Mouse (Mus musculus) left cerebral cortex, postnatal 14 days (tissue): ENCODE data around the gene Htt. TPM values are rescaled to one million over a fixed set of nuclear protein-coding genes. Genes with fewer than 3 reads are reported as not detected.
"Not testable (repeated sequence)": the region's sequence is repeated elsewhere in the genome, so short reads cannot be mapped to it uniquely, and the experiment has no call there.

Experiments
- DNase-seq, 2 experiments: peaks; one replicate each; pipeline ENCODE4 v3.0.0; 2021 to 2022; ENCODE audit warnings: low spot score in 2 of 2, mixed read lengths in 1 of 2
- intact Hi-C: fragments of 180-260 bp; cut with DNase I; formaldehyde crosslinking; loops from one replicate; pipeline ENCODE4 v1.15.1; 2025
- total RNA-seq, 2 experiments: library from RNA; stranded (reverse); gene quantifications; 2 replicates each; pipeline ENCODE4 v1.2.3; 2021

The Htt gene
- total RNA-seq, 2 experiments from 2014 or later = 70.9 to 84.1 TPM

DNA sequence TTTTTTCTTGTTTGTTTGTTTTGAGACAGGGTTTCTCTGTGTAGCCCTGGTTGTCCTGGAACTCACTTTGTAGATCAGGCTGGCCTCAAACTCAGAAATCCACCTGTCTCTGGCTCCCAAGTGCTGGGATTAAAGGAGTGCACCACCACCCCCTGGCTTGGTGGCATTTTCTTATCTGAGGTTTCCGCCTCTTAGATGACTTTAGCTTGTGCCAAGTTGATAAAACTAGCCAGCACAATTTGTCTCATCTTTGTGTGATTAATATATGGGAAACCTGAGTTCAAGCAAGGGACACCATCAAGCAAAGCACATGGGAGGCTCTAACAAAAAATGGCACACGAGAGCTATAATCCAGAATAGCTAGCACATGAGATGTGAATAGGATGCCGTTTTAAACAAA is 118.8 kb downstream of the Htt start:
- DNase-seq, intact Hi-C loops: not testable (repeated sequence)

DNA sequence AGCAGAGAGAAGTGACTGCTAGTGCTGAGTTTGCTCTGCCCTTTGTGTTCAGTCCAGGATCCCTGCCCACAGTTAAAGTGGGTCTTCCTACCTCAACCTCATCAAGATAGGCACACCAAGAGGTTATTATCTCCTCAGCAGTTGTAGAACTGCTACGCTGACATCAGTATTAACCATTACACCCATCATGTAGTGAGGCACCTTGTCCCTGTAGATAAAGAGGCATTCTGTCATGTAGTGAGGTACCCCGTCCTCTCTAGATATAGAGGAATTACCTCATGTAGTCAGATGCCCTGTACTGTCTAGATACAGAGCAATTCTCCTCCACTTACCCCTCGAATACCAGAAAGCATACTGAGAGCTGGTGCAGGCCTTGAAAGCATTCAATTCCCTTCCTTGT is 119.5 kb downstream of the Htt start:
- intact Hi-C loops = no loop called here
- DNase-seq = no peak

DNA sequence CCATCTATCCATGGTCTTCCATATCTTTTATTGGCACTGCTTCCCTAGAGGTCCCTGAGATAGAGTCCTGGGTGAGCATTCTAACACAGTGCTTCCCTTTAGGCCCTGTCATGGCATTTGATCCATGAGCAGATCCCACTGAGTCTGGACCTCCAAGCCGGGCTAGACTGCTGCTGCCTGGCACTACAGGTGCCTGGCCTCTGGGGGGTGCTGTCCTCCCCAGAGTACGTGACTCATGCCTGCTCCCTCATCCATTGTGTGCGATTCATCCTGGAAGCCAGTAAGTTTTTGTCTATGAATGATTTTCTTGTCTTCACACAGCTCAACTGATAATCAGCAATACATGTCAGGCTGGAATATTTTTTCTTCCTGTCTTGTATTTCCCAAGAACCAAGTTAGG is 123.7 kb downstream of the Htt start:
- intact Hi-C loops = no loop called here
- DNase-seq = no peak

DNA sequence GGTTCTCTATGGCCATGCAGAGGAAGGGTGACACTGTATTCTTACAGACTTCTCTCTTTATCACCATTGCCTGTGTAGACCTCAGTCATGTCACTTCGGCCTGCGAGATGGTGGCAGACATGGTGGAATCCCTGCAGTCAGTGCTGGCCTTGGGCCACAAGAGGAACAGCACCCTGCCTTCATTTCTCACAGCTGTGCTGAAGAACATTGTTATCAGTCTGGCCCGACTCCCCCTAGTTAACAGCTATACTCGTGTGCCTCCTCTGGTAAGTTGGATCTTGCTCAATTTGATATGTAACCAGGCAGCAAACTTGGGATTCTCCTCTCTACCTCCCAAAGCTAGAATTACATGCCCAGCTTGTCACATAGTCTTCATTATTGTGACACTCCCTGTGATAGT is 127.7 kb downstream of the Htt start:
- no peak for DNase-seq
- intact Hi-C loops = no loop called here

DNA sequence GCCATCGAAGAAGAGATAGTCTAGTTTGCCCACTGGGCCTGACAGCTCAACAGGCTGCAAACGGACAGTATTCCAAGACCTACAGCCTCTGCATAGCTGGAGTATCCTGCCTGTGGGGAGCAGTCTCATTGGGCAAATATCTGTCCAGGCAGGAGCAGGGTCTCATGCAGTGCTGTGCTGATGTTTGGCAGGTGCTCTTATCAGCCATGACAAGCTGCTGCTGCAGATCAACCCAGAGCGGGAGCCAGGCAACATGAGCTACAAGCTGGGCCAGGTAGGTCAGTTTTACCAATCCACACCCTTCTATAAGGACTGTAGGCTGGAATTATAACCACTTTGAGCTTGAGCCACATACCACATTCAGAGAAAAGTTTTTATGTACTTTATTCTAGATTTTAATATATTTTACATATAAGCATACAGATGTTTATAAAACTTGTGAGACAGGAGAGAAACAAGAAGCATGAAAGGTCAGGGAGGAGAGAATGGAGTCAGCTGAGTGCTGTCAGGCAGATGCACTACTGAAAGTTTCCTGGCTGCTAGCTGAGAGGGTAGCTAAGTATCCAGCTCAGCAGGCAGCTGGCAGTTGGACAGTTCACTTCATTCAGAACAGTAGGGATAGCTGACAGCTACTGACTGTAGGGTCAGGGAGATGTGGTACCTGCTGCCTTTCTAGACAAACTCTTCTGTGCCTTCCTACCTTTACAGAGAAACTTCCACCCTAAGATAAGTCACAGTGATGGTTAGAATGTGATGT is 135.3 kb downstream of the Htt start:
- DNase-seq = no peak

DNA sequence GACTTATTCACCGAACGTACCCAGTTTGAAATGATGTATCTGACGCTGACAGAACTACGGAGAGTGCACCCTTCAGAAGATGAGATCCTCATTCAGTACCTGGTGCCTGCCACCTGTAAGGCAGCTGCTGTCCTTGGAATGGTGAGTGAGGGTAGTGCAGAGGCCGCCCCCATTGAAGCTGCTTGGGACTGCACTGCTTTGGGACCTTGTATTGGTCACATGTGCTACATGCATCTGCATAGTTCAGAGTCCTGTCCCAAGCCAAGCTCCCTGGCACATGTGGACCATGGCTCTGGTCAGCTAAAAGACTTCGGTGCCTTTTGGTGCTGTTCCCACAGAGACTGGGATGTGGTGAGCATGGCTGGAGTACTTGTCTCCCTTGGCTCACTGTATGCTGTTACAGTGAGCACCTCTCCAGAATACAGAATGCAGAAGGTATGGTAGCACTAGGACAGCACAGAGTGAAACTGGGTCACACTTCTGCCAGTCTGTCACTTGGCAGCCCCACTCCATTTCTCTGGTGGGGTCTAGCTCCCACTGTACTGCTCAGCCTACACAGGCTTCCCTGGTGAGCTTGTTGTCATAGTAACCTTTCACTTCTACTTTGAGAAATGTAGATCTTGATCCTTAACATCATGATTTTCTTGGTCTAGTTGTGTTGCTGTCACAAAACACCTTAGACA is 138.4 kb downstream of the Htt start:
- intact Hi-C loops = no loop called here
- peak in 1 of 2 experiments; percentile 53 for DNase-seq

More for the DNA sequence above, 135.3 kb downstream of the Htt start:
- intact Hi-C loops = no loop called here

DNA sequence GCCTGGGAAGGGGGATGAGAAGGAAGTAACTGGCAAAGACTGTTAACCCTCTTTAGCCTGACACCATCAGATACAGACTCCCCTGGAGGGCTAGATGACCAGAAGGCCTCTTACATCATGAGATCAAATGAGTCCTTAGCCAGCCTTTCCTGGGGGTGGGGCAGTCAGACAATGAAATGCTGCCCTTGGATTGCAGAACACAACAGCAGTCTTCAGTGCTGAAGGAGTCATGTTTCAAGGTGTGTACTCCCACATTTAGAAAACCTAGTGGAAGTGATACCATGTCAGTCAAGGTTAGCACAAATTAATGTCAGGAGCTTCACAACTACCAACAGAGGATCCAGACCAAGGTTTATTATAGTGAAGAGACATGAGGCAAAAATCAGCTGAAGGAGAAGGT is 140.8 kb downstream of the Htt start:
- no peak for DNase-seq
- intact Hi-C loops = no loop called here

DNA sequence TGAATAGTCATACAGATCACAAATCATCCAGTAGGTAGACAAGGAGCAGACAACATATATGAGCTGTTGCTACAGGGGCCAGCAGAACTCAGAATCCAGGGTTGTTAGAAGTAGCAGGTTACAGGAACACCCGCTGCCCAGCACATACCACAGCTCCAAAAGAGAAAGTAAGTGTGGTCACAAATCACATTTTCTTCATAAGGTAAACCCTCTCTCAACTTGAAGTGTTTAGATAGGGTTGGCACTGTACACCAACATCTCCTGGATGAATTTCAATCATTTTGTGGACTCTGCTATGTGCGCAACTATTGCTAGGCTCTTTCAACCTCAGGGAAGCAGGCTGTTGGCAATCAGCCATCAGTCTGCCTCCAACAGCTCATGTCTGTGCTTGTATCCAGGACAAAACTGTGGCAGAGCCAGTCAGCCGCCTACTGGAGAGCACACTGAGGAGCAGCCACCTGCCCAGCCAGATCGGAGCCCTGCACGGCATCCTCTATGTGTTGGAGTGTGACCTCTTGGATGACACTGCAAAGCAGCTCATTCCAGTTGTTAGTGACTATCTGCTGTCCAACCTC is 141.4 kb downstream of the Htt start:
- peak; percentile 61 to 63 for DNase-seq
- intact Hi-C loops = no loop called here

DNA sequence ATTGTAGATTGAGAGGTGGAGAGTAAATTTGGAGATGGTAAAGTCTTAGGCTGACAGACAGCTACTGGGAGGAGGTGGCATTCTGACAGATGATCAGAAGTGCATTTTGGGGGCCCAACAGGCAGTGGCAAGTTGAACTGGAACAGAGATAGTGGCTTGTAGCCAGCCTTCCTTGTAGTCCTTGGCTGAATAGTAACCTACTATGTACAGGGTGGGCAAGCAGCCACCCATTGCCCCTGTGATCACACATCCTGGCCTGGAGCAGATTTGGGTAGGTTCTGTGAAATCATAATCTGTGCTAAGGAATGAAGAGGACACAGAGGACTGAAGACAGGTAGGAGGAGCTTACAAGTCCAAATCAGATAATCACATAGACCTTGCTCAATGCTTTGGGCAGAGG is 142.9 kb downstream of the Htt start:
- intact Hi-C loops = no loop called here
- no peak for DNase-seq

DNA sequence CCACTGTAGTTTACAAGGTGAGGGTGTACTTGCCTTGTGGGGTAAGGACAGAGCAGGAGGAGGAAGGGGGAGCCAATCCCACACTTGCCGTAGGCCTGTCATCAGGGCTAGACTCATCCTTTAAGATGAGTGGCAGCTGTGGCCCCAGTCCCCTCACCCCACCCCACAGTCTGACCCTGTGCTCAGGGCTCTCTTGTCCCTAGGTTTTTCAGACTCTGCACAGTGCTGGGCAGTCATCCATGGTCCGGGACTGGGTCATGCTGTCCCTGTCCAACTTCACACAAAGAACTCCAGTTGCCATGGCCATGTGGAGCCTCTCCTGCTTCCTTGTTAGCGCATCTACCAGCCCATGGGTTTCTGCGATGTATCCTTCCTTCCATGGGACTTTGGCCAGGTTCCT is 145.7 kb downstream of the Htt start:
- intact Hi-C loops = no loop called here

DNA sequence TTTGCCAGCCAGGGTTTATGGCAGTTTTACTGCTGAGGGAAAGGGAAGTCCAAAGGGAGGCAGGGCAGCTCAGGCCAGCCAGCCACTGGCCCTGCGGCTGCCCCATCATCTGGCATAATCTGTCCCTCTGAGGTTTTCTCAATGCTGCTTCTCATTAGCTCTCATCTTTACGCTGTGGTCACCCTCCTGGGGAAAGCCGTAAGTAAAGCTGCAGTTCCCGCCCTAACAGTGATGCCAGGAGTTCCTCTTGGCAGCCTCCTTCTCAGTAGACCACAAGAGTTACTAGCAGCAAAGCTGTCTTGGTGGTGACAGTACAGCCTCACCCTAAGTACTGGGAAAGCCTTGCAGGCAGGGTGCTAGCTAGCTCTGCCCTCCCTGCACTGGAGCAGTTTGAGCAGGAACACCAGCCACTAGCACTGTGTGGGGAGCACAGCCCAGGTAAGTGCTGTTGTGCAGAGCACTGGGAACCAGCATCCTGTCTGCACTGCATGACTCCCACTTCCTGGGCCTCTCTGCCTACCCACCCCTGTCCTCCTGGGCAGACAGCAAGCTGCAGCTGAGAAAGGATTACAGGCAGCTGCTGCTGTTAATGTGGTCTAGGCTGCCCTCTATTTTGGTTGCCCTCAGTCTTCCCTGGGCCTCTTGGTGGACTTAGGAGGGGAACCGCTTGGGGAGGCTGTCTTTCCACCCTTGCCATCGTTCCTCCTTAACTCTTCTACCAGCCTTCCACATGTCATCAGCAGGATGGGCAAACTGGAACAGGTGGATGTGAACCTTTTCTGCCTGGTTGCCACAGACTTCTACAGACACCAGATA is 146.6 kb downstream of the Htt start, which contains the start of gene Msantd1:
TSS of gene Msantd1 (plus strand) at position 103 of the 816 bp plus-strand sequence.
- DNase-seq = no peak
- intact Hi-C loops = no loop called here

More for the DNA sequence above, 145.7 kb downstream of the Htt start:
- DNase-seq = no peak

DNA sequence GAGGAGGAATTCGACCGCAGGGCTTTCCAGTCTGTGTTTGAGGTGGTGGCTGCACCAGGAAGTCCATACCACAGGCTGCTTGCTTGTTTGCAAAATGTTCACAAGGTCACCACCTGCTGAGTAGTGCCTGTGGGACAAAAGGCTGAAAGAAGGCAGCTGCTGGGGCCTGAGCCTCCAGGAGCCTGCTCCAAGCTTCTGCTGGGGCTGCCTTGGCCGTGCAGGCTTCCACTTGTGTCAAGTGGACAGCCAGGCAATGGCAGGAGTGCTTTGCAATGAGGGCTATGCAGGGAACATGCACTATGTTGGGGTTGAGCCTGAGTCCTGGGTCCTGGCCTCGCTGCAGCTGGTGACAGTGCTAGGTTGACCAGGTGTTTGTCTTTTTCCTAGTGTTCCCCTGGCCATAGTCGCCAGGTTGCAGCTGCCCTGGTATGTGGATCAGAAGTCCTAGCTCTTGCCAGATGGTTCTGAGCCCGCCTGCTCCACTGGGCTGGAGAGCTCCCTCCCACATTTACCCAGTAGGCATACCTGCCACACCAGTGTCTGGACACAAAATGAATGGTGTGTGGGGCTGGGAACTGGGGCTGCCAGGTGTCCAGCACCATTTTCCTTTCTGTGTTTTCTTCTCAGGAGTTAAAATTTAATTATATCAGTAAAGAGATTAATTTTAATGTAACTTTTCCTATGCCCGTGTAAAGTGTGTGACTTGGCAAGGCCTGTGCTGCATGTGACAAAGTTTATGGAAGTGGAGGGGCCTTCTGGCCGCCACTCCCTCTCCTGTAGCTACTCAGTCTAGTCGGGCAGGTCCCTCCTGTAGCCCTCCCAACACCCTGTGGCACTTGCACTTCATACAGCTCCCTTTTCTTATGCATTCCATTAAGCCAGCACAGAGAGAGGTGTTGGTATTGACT is 147.4 kb downstream of the Htt start:
- no peak for DNase-seq
- intact Hi-C loops = no loop called here

DNA sequence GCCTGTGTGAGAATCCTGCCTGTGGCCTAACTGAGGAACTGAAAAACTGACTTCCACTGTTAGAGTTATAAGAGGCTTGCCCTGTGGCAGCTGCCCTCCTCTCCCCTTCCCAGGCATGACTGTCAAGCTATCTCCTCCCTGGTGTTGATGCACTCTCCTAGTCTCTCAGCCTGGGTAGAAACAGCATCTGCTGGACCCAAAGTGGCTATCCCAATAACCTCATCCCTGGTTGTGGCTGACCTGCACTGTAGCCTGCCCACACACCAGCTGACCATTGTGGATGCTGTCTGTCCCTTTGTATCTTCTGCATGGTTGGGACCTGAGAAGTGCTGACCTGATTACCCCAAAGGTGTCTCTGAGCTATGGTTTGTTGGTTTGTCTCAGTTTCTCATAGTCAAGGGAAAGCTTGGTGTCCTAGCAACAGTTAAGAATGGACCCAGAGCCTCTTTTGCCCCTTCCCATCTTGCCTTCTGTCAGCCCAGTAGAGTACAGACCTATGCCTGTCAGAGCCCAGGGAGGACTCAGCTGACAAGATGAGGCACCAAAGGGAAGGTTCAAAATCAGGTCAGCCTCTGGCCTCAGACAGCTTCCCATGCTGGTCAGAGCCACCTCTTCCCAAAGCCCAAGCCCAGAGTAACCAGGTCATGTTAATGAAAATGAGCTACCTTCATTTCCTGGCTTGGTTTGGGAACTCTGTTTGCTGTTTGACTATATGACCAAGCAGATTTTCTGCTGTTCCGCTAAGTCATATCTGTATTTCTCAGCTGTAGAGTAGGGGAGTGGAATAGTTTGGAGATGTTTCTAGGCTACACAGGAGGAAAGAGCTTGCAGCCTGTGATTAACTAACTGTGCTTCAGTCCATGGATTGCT is 148.3 kb downstream of the Htt start:
- intact Hi-C loops = loop anchor here (10.0 kb wide), 1 partner anchor 75 kb away; no protein-coding TSS in a partner anchor
- no peak for DNase-seq

DNA sequence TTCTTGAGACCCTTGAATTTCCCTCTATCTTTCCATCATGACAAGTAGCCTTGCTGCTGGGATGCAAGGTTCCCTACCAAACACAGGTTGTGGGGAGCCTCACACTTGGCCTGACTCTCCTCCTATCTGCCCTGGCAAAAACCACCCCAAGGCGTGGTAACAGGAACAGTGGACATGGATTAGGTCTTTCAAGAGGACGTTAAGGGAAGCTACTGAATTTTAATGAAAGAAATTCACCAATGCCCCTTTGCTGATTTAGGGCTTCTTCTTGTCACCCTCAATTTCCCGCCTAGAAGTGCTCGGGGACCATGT is 148.9 kb downstream of the Htt start:
- intact Hi-C loops = loop anchor here (10.0 kb wide), 1 partner anchor 74 kb away; no protein-coding TSS in a partner anchor
- DNase-seq = no peak

DNA sequence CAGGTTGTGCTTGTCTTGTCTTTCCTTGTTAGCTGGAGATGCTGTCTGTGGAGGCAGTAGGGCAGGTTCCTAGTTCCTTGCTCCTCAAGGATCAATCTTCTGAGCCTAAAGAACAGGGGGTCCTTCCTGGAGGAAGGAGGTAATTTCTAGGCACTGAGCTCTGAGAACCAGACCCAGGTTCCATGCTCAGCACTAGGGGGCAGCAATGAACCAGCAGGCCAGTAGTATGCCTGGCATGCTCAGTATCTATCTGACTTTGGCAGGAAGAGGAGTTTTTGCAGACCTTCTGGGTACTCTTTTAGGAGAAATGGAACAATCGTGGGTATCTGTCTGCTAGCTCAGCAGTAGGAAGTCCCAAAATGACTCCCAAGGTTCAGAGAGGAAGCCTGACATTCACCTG is 154.3 kb downstream of the Htt start:
- intact Hi-C loops = loop anchor here (2.0 to 10.0 kb wide), 3 partner anchors 69 to 127 kb away; no protein-coding TSS in a partner anchor
- peak; percentile 88 to 89 for DNase-seq

DNA sequence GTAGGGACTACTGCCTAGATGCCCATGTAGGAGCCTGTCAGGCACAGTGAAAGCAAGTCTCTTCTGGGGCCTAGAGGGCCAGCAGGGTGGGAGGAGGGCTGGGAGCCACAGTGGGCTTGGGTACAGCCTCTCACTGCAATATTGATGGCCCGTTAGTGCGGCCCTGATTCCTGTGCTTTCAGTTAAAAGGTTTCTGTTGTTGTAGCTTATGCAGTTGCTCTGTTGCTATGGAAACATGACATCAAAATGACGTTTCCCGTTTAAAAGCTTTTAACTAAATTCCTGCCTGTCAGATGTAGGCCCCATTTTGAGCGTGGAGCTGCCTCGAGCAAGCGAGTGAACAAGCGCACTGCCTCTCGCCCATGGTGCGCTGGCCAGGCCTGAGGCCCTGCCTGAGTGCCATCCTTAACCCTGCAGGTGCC is 155.7 kb downstream of the Htt start:
- intact Hi-C loops = loop anchor here (2.0 to 10.0 kb wide), 3 partner anchors 68 to 126 kb away; no protein-coding TSS in a partner anchor
- DNase-seq = peak; percentile 57 to 75

DNA sequence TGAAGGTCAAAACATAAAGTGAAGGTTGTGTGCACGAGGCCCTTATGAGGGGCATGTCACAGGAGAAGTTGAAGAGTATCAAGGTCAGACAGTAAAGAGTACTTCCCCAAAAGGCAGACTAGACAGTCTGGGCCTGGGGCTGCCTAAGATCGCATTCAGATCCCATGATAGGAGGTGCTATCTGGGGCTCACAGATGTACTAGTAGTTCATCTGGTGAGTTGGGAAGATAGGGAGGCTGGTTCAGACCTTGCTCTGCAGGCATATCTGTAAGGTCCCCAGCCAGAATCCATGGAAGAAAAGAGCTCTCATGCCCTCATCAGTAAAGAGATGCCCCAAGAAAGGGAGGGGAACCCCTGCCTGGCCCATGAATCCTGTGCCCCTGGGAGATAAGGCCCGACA is 157.2 kb downstream of the Htt start:
- intact Hi-C loops = loop anchor here (5.0 to 10.0 kb wide), 2 partner anchors 66 to 104 kb away; no protein-coding TSS in a partner anchor
- DNase-seq = no peak

DNA sequence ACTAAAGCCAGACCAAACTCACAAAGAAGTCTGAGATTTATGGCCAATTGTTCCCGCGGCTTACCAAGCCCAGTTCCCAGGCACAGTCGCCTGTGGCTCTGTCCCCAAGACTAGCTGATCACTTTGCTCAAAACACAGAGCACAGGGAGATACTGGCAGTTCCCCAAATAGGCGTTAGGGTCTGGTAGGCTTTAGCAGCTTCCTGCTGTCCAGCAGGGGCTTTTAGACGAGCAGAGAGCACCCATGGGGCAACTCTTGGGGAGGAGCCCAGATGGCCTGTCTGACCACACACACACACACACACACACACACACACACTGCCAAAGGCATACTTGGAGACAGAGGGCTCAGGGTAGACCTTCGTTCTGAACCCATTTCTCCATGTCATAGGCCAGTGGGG is 161.0 kb downstream of the Htt start:
- intact Hi-C loops = no loop called here
- DNase-seq = no peak
